Mouse (Mus musculus): ENCODE data around the gene Rag2. TPM values are rescaled to one million over a fixed set of nuclear protein-coding genes. Genes with fewer than 3 reads are reported as not detected.

The Rag2 gene
- 1.1 and 1.2 TPM in 2 replicates for polyA plus RNA-seq (2015; fragmentation: Nextera tagmentation; extraction: Ambion mirVana)

DNA sequence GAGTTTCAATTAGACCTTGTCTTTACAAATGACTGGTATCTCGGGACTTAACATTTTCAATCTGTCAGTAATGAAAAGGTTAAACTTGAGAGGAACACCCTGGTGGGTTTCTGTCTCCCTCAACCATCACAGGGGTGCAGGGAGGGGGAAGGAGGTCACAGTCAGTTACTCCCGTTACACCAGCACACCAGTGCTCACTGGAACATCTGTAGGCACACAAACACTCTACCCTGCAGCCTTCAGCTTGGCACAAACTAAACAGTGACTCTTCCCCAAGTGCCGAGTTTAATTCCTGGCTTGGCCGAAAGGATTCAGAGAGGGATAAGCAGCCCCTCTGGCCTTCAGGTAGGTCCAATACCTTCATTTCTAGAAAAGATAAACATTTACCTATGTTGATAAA, at the start of gene Rag2:
Gene Rag2 (plus strand): TSS at position 193 of the 400 bp plus-strand sequence.

DNA sequence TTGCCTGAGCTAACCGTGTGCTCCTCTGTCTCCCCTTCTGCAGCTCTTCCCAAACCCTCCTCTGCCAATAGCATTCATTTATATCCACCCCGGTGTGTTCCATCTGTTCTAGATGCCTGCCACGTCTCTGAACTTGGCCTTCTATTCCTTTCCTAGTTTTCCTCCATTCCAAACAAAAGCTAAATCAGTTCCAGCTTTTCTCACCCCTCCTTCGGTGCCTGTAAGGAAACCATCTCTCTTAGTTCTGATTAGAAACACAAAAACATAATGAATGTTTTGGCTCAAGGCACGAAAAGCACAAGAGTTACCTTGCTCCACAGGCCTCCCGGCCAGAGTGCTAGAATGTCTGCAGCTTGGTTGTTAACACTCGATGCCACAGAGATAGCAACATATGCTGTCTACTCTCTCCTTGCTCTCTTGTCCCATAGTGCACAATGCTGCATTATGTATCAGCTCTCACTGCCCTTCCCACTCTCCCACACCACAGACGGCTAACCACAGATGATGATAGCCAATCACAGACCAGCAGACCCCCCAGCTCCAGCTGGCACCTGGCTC, 24.7 kb downstream of the Rag2 start, which contains the start of the genes Rag1 and B230118H07Rik:
Gene Rag1 (minus strand): TSS at position 388 of the 558 bp plus-strand sequence.
Gene B230118H07Rik (minus strand): TSS at position 419 of the 558 bp plus-strand sequence.

DNA sequence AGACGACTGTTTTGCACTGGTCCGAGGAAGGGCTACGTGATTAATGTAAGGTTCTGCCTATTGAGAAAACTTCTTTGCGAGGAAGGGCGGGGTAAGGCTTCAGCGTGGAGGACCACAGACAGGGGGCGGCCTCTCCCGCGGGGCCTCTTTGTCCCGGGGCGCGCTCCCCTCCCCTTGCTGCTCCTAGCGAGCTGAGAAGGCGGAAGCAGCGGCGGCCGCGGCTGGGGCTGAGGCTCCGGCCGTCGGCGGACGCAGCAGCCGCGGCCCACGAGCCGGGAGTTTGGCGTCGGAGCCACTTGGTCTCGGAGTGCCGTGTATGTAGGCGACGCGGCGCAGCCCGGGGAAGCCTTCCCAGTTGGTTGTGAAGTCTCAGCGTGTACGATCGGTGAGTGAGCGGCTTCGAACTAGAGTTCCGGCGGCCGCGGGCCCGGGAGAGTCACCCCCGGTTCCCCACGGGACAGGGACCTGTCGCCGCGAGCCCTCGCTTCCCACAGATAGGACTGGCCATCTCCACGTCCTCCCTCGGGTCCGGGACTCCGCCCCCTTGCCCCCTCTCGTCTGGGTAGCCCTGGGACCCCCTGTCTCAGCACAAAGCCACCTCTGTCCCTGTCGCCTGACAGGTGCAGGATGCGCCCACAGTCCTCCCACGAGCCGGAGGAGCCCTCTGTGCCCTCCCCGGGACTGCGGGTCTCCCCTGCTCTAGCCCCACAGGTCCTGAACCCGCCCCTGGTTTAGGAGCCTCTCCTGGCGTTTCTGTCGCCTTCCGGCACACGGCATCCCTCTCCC, 53.9 kb downstream of the Rag2 start, which contains the start of gene Traf6:
Gene Traf6 (plus strand): TSS at position 194 of the 786 bp plus-strand sequence.

Other genes with a start within 250 kb of the Rag2 start
- gene Rag1, start 24.8 kb downstream of the Rag2 start, polyA plus RNA-seq (2015; fragmentation: Nextera tagmentation; extraction: Ambion mirVana) = 0.90 and 1.6 TPM in 2 replicates
- 23.4 and 24.1 TPM in 2 replicates for gene B230118H07Rik, start 24.8 kb downstream of the Rag2 start, polyA plus RNA-seq (2015; fragmentation: Nextera tagmentation; extraction: Ambion mirVana)
- gene Traf6, start 53.7 kb downstream of the Rag2 start, polyA plus RNA-seq (2015; fragmentation: Nextera tagmentation; extraction: Ambion mirVana) = 4.0 and 4.6 TPM in 2 replicates

Data from spleen, postnatal 0 days (tissue).